Mouse (Mus musculus) skeletal muscle tissue, adult 2 months (tissue): ENCODE results near the gene Cyp2d34.

Experiments used
- DNase-seq: peaks from one replicate; pipeline ENCODE4 v3.0.0-alpha.2; 2012; ENCODE audit warnings: low read depth, low spot score

Gene Cyp2d34

GRCm38 (mm10) chr15:82620531-82621202 lies at the start of gene Cyp2d34:
Cyp2d34 (minus strand) TSS chr15:82620946.
- DNase-seq, result no peak

GRCm38 (mm10) chr15:82656346-82656745 lies 35.6 kb upstream of the Cyp2d34 start:
- DNase-seq, result no peak

DNA sequence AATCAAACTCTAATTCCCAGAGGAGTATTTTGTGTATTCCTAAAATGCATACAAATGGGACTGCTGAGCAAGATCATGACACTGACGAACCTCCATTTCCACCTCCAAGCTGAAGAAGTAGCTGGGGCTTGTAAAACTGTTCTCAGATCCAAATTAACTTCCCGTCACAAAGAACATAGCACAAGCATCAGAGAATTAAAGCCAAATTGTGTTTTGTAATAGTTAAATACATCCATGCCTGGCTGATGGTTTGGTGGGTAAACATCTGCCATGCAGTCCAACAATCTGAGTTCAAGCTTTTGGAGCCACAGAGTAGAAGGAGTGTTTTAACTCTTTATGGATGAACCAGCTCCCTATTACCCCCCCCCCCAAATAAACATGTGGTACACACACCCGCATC lies 23.6 kb upstream of the Cyp2d34 start:
- DNase-seq, result no peak

GRCm38 (mm10) chr15:82643771-82644170 lies 23.0 kb upstream of the Cyp2d34 start:
- no peak for DNase-seq

DNA sequence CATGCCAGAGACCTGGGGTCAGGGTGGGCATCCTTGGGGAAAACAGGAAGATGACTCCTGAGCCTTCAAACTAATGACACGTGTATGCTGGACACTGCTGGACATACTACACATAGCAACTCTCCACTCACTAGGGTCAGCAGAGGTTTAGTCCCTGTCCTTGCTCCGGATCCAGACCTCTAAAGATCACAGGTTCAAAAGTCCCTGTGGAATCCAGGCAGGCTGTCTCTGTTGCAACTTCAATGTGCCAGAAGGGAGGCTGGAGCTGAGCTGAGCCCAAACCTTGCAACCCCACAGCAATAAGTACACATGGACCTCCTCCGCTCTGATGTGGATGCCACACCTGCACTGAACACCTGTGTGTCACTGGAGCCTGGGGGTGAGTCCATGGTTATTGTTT lies 22.0 kb upstream of the Cyp2d34 start:
- no peak for DNase-seq

DNA sequence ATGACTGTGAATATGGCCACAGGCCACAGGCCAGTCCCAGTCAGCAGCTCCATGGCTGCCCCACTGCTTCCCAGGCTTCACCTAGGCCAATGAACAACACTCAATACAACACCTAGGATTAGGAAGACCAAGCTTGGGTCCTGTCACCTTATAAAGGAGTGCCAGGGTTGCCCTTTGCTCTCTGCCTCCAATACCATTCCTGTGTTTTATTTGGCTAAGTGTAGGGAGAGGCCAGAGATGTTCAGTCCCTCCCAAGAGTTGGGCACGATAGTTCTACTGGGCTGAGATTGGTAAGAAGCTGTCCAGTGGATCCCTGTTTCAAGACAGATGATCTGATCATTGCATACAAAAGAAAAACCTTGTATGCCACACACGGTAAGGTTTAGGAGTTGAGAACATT lies 21.2 kb upstream of the Cyp2d34 start:
- no peak for DNase-seq

DNA sequence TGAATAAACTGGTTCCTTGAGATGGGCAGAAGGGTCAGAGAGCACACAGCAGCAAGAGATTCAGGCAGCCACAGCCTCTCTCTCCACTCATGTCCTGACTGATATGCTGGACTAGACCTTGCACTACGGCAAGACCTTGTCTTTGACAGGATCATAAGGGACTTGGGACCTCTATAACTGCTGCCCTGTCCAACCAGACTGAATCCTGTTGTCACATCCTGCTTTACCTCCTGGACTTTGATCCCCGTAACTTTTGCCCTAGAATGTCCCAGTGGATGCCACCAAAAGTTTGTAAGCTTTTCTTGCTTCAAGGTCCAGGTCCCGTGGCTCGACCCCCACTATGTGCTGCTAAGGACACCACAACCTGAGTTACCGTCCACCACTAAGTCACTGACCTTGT lies 20.6 kb upstream of the Cyp2d34 start:
- DNase-seq, result no peak

- no peak for DNase-seq
Observed at GRCm38 (mm10) chr15:82640201-82640600, 19.5 kb upstream of the Cyp2d34 start.

- no peak for DNase-seq
Observed at GRCm38 (mm10) chr15:82637130-82638075, 16.7 kb upstream of the Cyp2d34 start.

DNA sequence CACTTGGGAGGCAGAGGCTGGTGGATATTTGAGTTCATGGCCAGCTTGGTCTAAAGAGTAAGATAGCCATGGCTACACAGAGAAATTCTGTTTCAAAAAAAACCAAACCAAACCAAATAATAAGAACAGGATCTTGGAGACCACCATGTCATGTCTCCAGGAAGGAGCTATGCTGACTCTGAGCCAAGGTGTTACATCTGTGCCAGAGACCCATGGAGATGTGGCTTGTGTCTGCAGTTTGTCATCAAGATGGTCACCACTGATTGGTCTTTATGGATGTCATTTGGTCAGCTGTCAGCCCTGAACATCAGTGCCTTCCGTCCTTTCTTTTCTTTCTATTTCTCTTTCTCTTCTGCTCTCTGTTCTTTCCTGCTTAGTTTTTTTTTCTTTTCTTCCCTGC lies 14.2 kb upstream of the Cyp2d34 start:
- no peak for DNase-seq

DNA sequence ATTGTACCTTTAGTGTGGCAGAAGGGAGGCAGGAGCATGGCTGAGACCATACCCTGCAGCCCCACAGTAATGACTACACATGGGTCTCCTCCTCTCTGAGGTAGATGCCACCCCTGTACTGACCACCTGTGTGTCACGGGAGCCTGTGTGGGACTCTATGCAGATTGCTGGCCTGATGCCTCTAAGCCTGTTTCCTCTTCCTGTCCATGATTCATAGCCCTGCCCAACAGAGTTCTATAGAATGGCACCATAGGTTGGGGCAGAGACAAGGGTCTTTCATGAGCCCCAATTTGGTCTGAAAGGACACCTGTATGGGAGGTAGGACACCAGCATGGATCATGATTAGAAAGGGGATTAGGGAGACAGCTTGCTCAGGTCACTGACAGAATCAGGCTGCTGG lies 1.2 kb upstream of the Cyp2d34 start:
- no peak for DNase-seq

- no peak for DNase-seq
Observed at GRCm38 (mm10) chr15:82618362-82619020, 2.3 kb downstream of the Cyp2d34 start.

DNA sequence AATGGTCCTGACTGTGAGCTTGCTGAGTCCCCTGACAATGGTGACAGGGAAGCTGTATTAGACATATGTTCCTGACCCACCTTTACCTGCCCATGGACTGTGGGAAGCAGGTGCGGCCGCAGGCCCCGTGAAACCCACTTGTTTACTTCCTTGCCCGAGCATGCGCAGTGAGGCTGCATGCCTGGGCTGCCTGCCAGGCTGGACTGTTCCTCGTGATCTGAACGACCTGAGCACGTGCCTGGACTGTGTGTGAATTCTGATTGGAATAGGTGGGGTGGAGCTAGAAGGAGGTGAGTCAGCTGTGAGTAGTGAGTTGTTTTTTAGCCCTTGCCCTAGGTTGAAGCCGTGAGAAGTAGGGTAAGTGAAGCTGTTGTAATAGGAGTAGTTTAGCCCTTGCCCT lies 38.1 kb downstream of the Cyp2d34 start:
- no peak for DNase-seq

DNA sequence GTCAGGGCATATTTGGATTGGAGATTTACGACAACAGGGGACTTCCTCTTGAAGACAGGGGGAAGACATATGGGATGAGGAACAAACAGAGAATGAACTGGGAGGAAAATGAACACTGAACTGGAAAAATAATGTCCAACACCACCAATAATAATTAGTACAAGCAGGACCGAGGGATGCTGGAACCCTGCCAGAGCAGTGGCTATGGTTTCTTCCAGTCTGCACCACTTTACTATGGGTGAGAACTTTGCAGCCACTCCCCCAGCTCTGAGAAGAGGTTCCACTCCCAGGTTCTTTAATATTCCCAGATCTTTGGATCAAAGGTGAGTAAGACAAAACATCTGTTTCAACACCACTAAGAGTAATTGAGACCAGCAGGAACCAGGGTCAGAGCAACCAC lies 41.7 kb downstream of the Cyp2d34 start:
- no peak for DNase-seq

DNA sequence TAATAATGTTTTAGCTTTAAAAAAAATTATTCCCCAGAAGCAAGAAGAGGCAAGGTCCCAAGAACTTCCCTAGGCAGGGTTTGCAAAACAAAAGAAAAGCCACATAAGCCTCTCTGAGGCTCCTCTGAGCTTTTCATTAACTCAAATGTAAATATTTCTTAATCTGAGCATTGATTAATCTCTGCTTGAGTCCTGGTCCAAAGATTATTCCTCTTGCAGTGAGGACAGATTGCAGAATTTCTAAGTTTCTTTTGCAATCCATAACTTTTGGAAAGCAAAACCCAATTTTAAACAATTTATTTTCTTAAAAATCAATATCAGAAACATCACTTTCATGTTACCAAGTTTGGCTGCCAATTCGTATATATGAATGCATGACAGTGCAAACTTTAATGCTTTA lies 47.9 kb downstream of the Cyp2d34 start:
- no peak for DNase-seq
